Comparison of ENCODE assay signal across 8 mouse cellular contexts in the genomic region with DNA sequence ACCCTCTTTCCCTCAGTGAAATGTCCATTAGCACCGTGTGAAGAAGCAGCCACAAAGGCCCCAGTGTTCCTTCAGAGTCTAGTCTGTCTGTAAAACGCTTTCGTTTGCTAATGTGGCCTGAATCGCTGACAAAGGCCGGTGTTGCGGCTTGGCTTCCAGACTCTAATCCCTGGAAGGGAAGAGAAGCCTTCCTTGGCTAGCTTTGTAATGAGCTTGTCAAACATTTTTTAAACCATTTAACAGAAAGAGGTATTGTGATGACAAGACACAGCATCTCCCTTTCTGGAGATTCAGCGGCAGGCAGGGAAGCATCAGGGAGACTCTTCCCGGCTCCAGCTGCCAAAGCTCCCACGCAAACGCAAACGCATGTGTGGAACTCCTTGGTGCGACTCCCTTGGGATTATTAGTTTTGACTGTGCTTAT.
DNase-seq lines count a peak whose midpoint lies in the region; ATAC-seq and TF ChIP-seq lines count a peak whose summit lies in the region.

No protein-coding gene starts in this region.

- WGBS in heart, embryonic 10.5 days = 33% methylated on average over 12 of the region's 12 CpGs
- 31% methylated on average over 12 of the region's 12 CpGs for WGBS in heart, embryonic 11.5 days (ENCODE audit: insufficient replicate concordance)
- 50% methylated on average over 12 of the region's 12 CpGs for WGBS in small intestine, adult 2 months

- no peak for DNase-seq in heart, embryonic 10.5 days (ENCODE audit: low spot score)
- no peak for DNase-seq in heart, adult 8-10 months (ENCODE audit: low spot score)
- DNase-seq in embryo, embryonic 10.5 days (ENCODE audit: low spot score) = peak; percentile 84
- DNase-seq in kidney, postnatal 10 days = peak; percentile 34
- peak; percentile 2 for DNase-seq in lung, postnatal 36 days
- no peak for DNase-seq in MN1 (ENCODE audit: low spot score)

- H3K4me3 ChIP-seq in heart, embryonic 10.5 days = peak overlapping the region; percentile 31; the same call in 1 of the 2 replicates
- no peak overlapping the region for H3K4me3 ChIP-seq in heart, embryonic 11.5 days (ENCODE audit: low read depth, low read length)
- peak overlapping the region; percentile 34; the same call in 1 of the 2 replicates for H3K4me3 ChIP-seq in small intestine, adult 2 months (ENCODE audit: low read depth, low read length)

- H3K4me2 ChIP-seq in heart, embryonic 11.5 days = peak overlapping the region; percentile 42

- TF ChIP-seq CTCF in small intestine, adult 2 months (IDR thresholded peaks at IDR 0.05; ENCODE audit: extremely low read depth, insufficient read length, insufficient replicate concordance, low read depth, low read length) = no peak

- H3K9me3 ChIP-seq in heart, embryonic 10.5 days = no peaks in the 10 kb centered on the region
- no peaks in the 10 kb centered on the region for H3K9me3 ChIP-seq in heart, embryonic 11.5 days (replicated peaks; ENCODE audit: control insufficient read depth, low read length)

- no peak for TF ChIP-seq POLR2A in small intestine, adult 2 months (IDR thresholded peaks at IDR 0.05; ENCODE audit: low read depth, low read length)

- H3K9ac ChIP-seq in heart, embryonic 11.5 days (ENCODE audit: low read depth, low read length) = no peak overlapping the region

- no peaks in the 10 kb centered on the region for H3K36me3 ChIP-seq in heart, embryonic 10.5 days
- H3K36me3 ChIP-seq in heart, embryonic 11.5 days (ENCODE audit: control insufficient read depth, insufficient read depth, low read length) = no peaks in the 10 kb centered on the region
- no peaks in the 10 kb centered on the region for H3K36me3 ChIP-seq in small intestine, adult 2 months (ENCODE audit: control insufficient read depth, insufficient read depth, low read length)

- H3K27me3 ChIP-seq in heart, embryonic 10.5 days (ENCODE audit: insufficient read depth, poor library complexity, severe bottlenecking) = no peaks in the 10 kb centered on the region
- H3K27me3 ChIP-seq in heart, embryonic 11.5 days (ENCODE audit: control insufficient read depth, insufficient read depth, low read length) = no peaks in the 10 kb centered on the region
- no peaks in the 10 kb centered on the region for H3K27me3 ChIP-seq in small intestine, adult 2 months (ENCODE audit: control insufficient read depth, insufficient read depth, low read length)

- H3K27ac ChIP-seq in heart, embryonic 10.5 days = 0 out of 2 replicates have a peak overlapping the region, but pooled peaks have one; percentile 22
- no peak overlapping the region for H3K27ac ChIP-seq in heart, embryonic 11.5 days (ENCODE audit: low read depth, low read length)
- peak overlapping the region; percentile 5; the same call in 1 of the 2 replicates for H3K27ac ChIP-seq in small intestine, adult 2 months (ENCODE audit: insufficient read depth, low read depth, low read length)

- H3K4me1 ChIP-seq in heart, embryonic 10.5 days = no peaks in the 10 kb centered on the region
- no peaks in the 10 kb centered on the region for H3K4me1 ChIP-seq in heart, embryonic 11.5 days (ENCODE audit: control insufficient read depth, insufficient read depth, low read length)
- H3K4me1 ChIP-seq in small intestine, adult 2 months (ENCODE audit: control insufficient read depth, insufficient read depth, insufficient read length, low read length) = no peaks in the 10 kb centered on the region

- ATAC-seq in heart, embryonic 11.5 days (replicated peaks; ENCODE audit: insufficient number of reproducible peaks, low FRiP score, low TSS enrichment) = no peak

Comparison
In these comparisons a context has a peak if more than half of its experiments do, and no peak if none do; other contexts are left out.
1. DNase-seq: peak in embryo, embryonic 10.5 days (single experiment), kidney, postnatal 10 days (single experiment) and lung, postnatal 36 days (single experiment); none in heart, embryonic 10.5 days (single experiment), heart, adult 8-10 months (single experiment) and MN1 (single experiment).